Mouse (Mus musculus) ES-E14 (cell line): ENCODE measurements at regions not wholly inside any gene's neighbourhood (a gene's known extent, or its start where the extent isn't known, plus 50 kb on each side); places are given as distances from the start of the nearest gene placed in this dataset.

Experiments
- DNase-seq: peaks from one replicate; pipeline ENCODE4 v3.0.0-alpha.2; 2013; ENCODE audit warnings: low read depth, low spot score
- H3K27ac ChIP-seq: 2 replicates; pipeline ENCODE4 v1.5.1; 2012; ENCODE audit warnings: low read depth, mild to moderate bottlenecking, low read length, moderate library complexity, mixed read lengths; ENCODE audit not compliant: poor library complexity, insufficient read depth, severe bottlenecking
- H3K36me3 ChIP-seq: 2 replicates; pipeline ENCODE4 v1.6.1; 2012; ENCODE audit warnings: mild to moderate bottlenecking, low read length, moderate library complexity, mixed read lengths; ENCODE audit not compliant: control insufficient read depth, poor library complexity, insufficient read depth, severe bottlenecking
- H3K4me1 ChIP-seq, 2 experiments: fragments of 150-350 bp in 1 of 2; sonication (generic) in 1 of 2; 2 replicates each; pipeline ENCODE4 v1.6.1; 2012; ENCODE audit warnings: low read length in 2 of 2, mild to moderate bottlenecking in 1 of 2, mixed read lengths in 1 of 2; ENCODE audit not compliant: control insufficient read depth in 2 of 2, insufficient read depth in 2 of 2, poor library complexity in 1 of 2
- H3K4me3 ChIP-seq, 2 experiments: fragments of 150-350 bp in 1 of 2; sonication (generic) in 1 of 2; 2 replicates each; pipeline ENCODE4 v1.5.1; 2012; ENCODE audit warnings: low read length in 2 of 2, low read depth in 1 of 2, mild to moderate bottlenecking in 1 of 2, mixed read lengths in 1 of 2; ENCODE audit not compliant: insufficient read depth in 1 of 2, poor library complexity in 1 of 2, severe bottlenecking in 1 of 2
- H3K9ac ChIP-seq: 2 replicates; pipeline ENCODE4 v1.6.1; 2012; ENCODE audit warnings: low read depth, mild to moderate bottlenecking, low read length, mixed read lengths; ENCODE audit not compliant: poor library complexity, insufficient read depth, severe bottlenecking
- H3K9me3 ChIP-seq: fragments of 150-350 bp; sonication (generic); 2 replicates; pipeline ENCODE4 v1.6.1; 2012; ENCODE audit warnings: low read depth, mild to moderate bottlenecking, low read length; ENCODE audit not compliant: control insufficient read depth, insufficient read depth
- CHD2 ChIP-seq: IDR thresholded peaks from 2 replicates; pipeline ENCODE4 v1.6.1; 2014; ENCODE audit warnings: mild to moderate bottlenecking, low read depth, low read length, inconsistent platforms
- HCFC1 ChIP-seq: IDR thresholded peaks from 2 replicates; pipeline ENCODE4 v1.6.1; 2012; ENCODE audit warnings: low read length, inconsistent platforms, borderline replicate concordance; ENCODE audit not compliant: insufficient read depth
- MAFK ChIP-seq: IDR thresholded peaks from 2 replicates; pipeline ENCODE4 v1.6.1; 2014; ENCODE audit warnings: mild to moderate bottlenecking, low read depth, low read length, inconsistent platforms; ENCODE audit not compliant: insufficient read depth
- ZC3H11A ChIP-seq: IDR thresholded peaks from 2 replicates; pipeline ENCODE4 v1.6.1; 2012; ENCODE audit warnings: low read depth, mild to moderate bottlenecking, inconsistent platforms, low read length, borderline replicate concordance
- ZNF384 ChIP-seq: IDR thresholded peaks from 2 replicates; pipeline ENCODE4 v1.6.1; 2012; ENCODE audit warnings: low read depth, low read length, inconsistent platforms
- in situ Hi-C, 2 experiments: fragments of 600-800 bp; cut with MboI; formaldehyde crosslinking; loops; one replicate each; pipeline ENCODE4 v1.15.1; 2025; ENCODE audit warnings: low sequenced_read_pairs in 2 of 2, inconsistent platforms in 1 of 2; ENCODE audit not compliant: unreplicated experiment in 2 of 2

- Histone ChIP-seq H3K9me3 (no peaks in the 10 kb centered on the region), H3K9ac (no peak overlapping the region), H3K4me1 (no peaks in the 10 kb centered on the region), H3K27ac (no peak overlapping the region), H3K36me3 (no peaks in the 10 kb centered on the region), H3K4me3 (0 out of 4 replicates have a peak overlapping the region, but pooled peaks of 1 of the 2 experiments have one; percentile 21)
- DNase-seq, result no peak
- TF ChIP-seq MAFK (no peak), ZC3H11A (no peak), ZNF384 (no peak), CHD2 (no peak), HCFC1 (no peak)
- in situ Hi-C loops, result no loop called here
Observed at GRCm38 (mm10) chr2:160148516-160148915, 185.4 kb downstream of the Gm826 start.

- no peak for DNase-seq
- Histone ChIP-seq H3K27ac (no peak overlapping the region), H3K9me3 (no peaks in the 10 kb centered on the region), H3K4me1 (no peaks in the 10 kb centered on the region), H3K36me3 (no peaks in the 10 kb centered on the region), H3K9ac (no peak overlapping the region), H3K4me3 (no peak overlapping the region)
- in situ Hi-C loops, result no loop called here
- TF ChIP-seq MAFK (no peak), ZC3H11A (no peak), HCFC1 (no peak), ZNF384 (no peak), CHD2 (no peak)
Observed at GRCm38 (mm10) chr2:160148031-160148430, 185.9 kb downstream of the Gm826 start.

- no peaks in the 10 kb centered on the region for H3K4me1 ChIP-seq
- no peaks in the 10 kb centered on the region for H3K36me3 ChIP-seq
- no peak overlapping the region for H3K9ac ChIP-seq
- in situ Hi-C loops, result no loop called here
- no peak overlapping the region for H3K4me3 ChIP-seq
- H3K9me3 ChIP-seq, result no peaks in the 10 kb centered on the region
- H3K27ac ChIP-seq, result no peak overlapping the region
- no peak for DNase-seq
- TF ChIP-seq ZC3H11A (no peak), MAFK (no peak), CHD2 (no peak), ZNF384 (no peak), HCFC1 (no peak)
Observed at GRCm38 (mm10) chr2:160140166-160140740, 193.7 kb downstream of the Gm826 start.

- TF ChIP-seq MAFK (peak; percentile 61), ZC3H11A (no peak)
- Histone ChIP-seq H3K4me1 (no peaks in the 10 kb centered on the region), H3K27ac (no peak overlapping the region), H3K9ac (no peak overlapping the region), H3K9me3 (no peaks in the 10 kb centered on the region), H3K4me3 (no peak overlapping the region), H3K36me3 (no peaks in the 10 kb centered on the region)
- in situ Hi-C loops, result no loop called here
- no peak for DNase-seq
Observed at GRCm38 (mm10) chr2:160138091-160138490, 195.9 kb downstream of the Gm826 start.

- Histone ChIP-seq H3K9ac (no peak overlapping the region), H3K9me3 (no peaks in the 10 kb centered on the region), H3K27ac (no peak overlapping the region), H3K4me3 (no peak overlapping the region), H3K36me3 (no peaks in the 10 kb centered on the region), H3K4me1 (no peaks in the 10 kb centered on the region)
- in situ Hi-C loops, result no loop called here
- DNase-seq, result no peak
- TF ChIP-seq ZC3H11A, result no peak
- TF ChIP-seq MAFK, result no peak
- no peak for TF ChIP-seq ZNF384
- no peak for TF ChIP-seq CHD2
Observed at GRCm38 (mm10) chr2:160131797-160132196, 202.2 kb downstream of the Gm826 start.
